Mouse (Mus musculus) mouse embryonic stem cell (cell line): ENCODE data around the gene Slc6a21.

Experiments used
- in situ Hi-C, 2 experiments: fragments of 300-500 bp; cut with MboI; formaldehyde crosslinking; loops; 1 replicate in 1 of 2; 3 replicates in 1 of 2; pipeline ENCODE4 v1.14.3; 2019 to 2020; ENCODE audit warnings: low sequenced_read_pairs in 2 of 2, low pct_unique_long_range_greater_than_20kb in 1 of 2, mixed read lengths in 1 of 2; ENCODE audit not compliant: unreplicated experiment in 1 of 2

Gene Slc6a21

DNA sequence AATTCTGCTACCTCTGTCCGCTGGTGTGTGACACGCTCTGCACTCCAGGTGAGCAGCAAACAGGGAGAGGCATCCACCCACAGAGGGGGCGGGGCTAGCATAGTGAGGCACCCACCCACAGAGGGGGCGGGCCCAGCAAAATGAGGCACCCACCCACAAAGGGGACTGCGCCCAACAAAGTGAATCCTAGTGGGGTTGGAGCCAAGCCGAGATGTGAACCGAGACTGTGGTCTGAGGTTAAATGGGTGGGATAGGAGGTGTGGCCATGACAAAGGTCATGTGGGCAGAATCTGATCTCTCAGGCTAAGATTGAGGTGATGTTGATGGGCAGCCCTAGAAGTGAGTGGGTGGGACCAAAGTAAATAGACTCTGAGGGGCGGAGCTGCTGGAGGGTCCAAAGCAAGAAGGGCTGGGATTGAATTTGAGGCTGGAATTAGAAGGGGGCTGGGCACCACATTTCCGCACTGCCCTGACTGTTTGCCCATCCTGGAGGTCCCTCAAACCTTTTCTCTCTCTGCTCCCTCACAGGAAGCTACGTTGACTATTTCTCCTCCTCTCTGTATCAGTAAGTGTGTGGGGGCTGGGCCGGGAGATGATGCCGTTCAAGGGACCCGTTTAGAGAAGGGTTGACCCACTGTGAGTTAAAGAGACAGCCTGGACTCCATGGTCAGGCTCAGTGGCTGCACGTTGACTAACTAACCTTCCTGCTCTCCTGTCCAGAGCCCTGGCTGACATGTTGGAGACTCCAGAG is 61.0 kb downstream of the Slc6a21 start:
- in situ Hi-C loops = no loop called here
